Mouse (Mus musculus): ENCODE data around the gene Tnfsf18. TPM values are rescaled to one million over a fixed set of nuclear protein-coding genes. Genes with fewer than 3 reads are reported as not detected.

Gene Tnfsf18
- polyA plus RNA-seq, 1 experiment from 2014 or later, result not detected

GRCm38 (mm10) chr1:161550596-161551095, 56.2 kb downstream of the Tnfsf18 start:
- no peaks in the 10 kb centered on the region for H3K36me3 ChIP-seq (ENCODE audit: control insufficient read depth, insufficient read depth, low read length)
- no peak for ATAC-seq (ENCODE audit: low read depth)
- no peak overlapping the region for H3K9ac ChIP-seq (replicated peaks; ENCODE audit: low read depth, low read length)
- H3K4me3 ChIP-seq (ENCODE audit: low read depth, low read length), result no peak overlapping the region
- no peaks in the 10 kb centered on the region for H3K4me1 ChIP-seq (ENCODE audit: control insufficient read depth, insufficient read depth, low read length)
- H3K27me3 ChIP-seq (ENCODE audit: control insufficient read depth, insufficient read depth, low read length), result no peaks in the 10 kb centered on the region
- no peak overlapping the region for H3K27ac ChIP-seq (ENCODE audit: low read depth, low read length)
- no peaks in the 10 kb centered on the region for H3K9me3 ChIP-seq (ENCODE audit: control insufficient read depth, low read length)
- no peak overlapping the region for H3K4me2 ChIP-seq (ENCODE audit: low read depth, low read length)
- WGBS, result 92% methylated on average over 5 of the region's 5 CpGs

GRCm38 (mm10) chr1:161552098-161552497, 57.6 kb downstream of the Tnfsf18 start:
- H3K4me2 ChIP-seq (ENCODE audit: low read depth, low read length), result no peak overlapping the region
- H3K9ac ChIP-seq (replicated peaks; ENCODE audit: low read depth, low read length), result no peak overlapping the region
- H3K27ac ChIP-seq (ENCODE audit: low read depth, low read length), result no peak overlapping the region
- no peaks in the 10 kb centered on the region for H3K4me1 ChIP-seq (ENCODE audit: control insufficient read depth, insufficient read depth, low read length)
- no peaks in the 10 kb centered on the region for H3K27me3 ChIP-seq (ENCODE audit: control insufficient read depth, insufficient read depth, low read length)
- H3K4me3 ChIP-seq (ENCODE audit: low read depth, low read length), result no peak overlapping the region
- H3K9me3 ChIP-seq (ENCODE audit: control insufficient read depth, low read length), result no peaks in the 10 kb centered on the region
- ATAC-seq (ENCODE audit: low read depth), result no peak
- 77% methylated on average over 2 of the region's 2 CpGs for WGBS
- no peaks in the 10 kb centered on the region for H3K36me3 ChIP-seq (ENCODE audit: control insufficient read depth, insufficient read depth, low read length)

Other genes with a start within 250 kb of the Tnfsf18 start
- gene Prdx6, start 243.4 kb upstream of the Tnfsf18 start, polyA plus RNA-seq (2014; fragmentation: Nextera tagmentation; extraction: Ambion mirVana), result 154 and 180 TPM in 2 replicates
- gene Tnfsf4, start 99.2 kb upstream of the Tnfsf18 start, polyA plus RNA-seq (2014; fragmentation: Nextera tagmentation; extraction: Ambion mirVana), result not detected in 2 replicates

All from neural tube, embryonic 14.5 days (tissue).